Mouse (Mus musculus) intestine, embryonic 15.5 days (tissue): ENCODE data around the gene Stxbp6. TPM values are rescaled to one million over a fixed set of nuclear protein-coding genes. Genes with fewer than 3 reads are reported as not detected.
A peak's percentile ranks its signal among the peaks of the same experiment; 100 is the strongest.

Experiments
- ATAC-seq: fragments of 200-750 bp; cut with Nextera tagmentation; 2 replicates; pipeline ENCODE4 v1.8.0; 2017; ENCODE audit warnings: moderate TSS enrichment, moderate library complexity
- H3K27ac ChIP-seq: fragments of 300-500 bp; sonication (generic); 2 replicates; pipeline ENCODE4 v1.5.1; 2015; ENCODE audit warnings: mild to moderate bottlenecking, inconsistent platforms
- H3K27me3 ChIP-seq: fragments of 300-500 bp; sonication (generic); replicated peaks from 2 replicates; pipeline ENCODE4 v1.6.1; 2015; ENCODE audit warnings: inconsistent platforms
- H3K36me3 ChIP-seq: fragments of 300-500 bp; sonication (generic); 2 replicates; pipeline ENCODE4 v1.6.1; 2015; ENCODE audit warnings: inconsistent platforms
- H3K4me1 ChIP-seq: fragments of 300-500 bp; sonication (generic); replicated peaks from 2 replicates; pipeline ENCODE4 v1.6.1; 2015; ENCODE audit warnings: inconsistent platforms
- H3K4me2 ChIP-seq: fragments of 300-500 bp; sonication (generic); replicated peaks from 2 replicates; pipeline ENCODE4 v1.6.1; 2015; ENCODE audit warnings: mild to moderate bottlenecking, inconsistent platforms
- H3K4me3 ChIP-seq: fragments of 300-500 bp; sonication (generic); replicated peaks from 2 replicates; pipeline ENCODE4 v1.5.1; 2015; ENCODE audit warnings: inconsistent platforms
- H3K9ac ChIP-seq: fragments of 300-500 bp; sonication (generic); 2 replicates; pipeline ENCODE4 v1.6.1; 2015; ENCODE audit warnings: inconsistent platforms
- H3K9me3 ChIP-seq: fragments of 300-500 bp; sonication (generic); 2 replicates; pipeline ENCODE4 v1.6.1; 2016; ENCODE audit warnings: inconsistent platforms
- WGBS: fragments of 180-500 bp; shearing (Covaris S2); methylation state at CpG from one replicate; pipeline ENCODE4 v1.1.7; 2015; 5-methylcytosine and 5-hydroxymethylcytosine counted together
- polyA plus RNA-seq: library from polyadenylated mRNA; unstranded; fragments of >200 nt; fragmentation: Nextera tagmentation; extraction: Ambion mirVana; gene quantifications from 2 replicates; pipeline ENCODE4 v1.2.1, GENCODE M21; 2015

The Stxbp6 gene
- polyA plus RNA-seq, 1 experiment from 2014 or later, result 18.8 TPM

GRCm38 (mm10) chr12:45073331-45074041, 1.0 kb downstream of the Stxbp6 start:
- Histone ChIP-seq H3K9ac (peak overlapping the region; percentile 82), H3K4me3 (peak overlapping the region; percentile 82), H3K36me3 (no peaks in the 10 kb centered on the region), H3K9me3 (no peaks in the 10 kb centered on the region), H3K27me3 (no peaks in the 10 kb centered on the region), H3K27ac (peak overlapping the region; percentile 88), H3K4me2 (peak overlapping the region; percentile 98), H3K4me1 (peaks cover 9% of the 10 kb centered on the region; the same call in 1 of the 2 replicates)
- ATAC-seq, result peak; percentile 26
- 1% methylated on average over 28 of the region's 28 CpGs for WGBS

GRCm38 (mm10) chr12:45072185-45072584, 2.3 kb downstream of the Stxbp6 start:
- no peak overlapping the region for H3K4me3 ChIP-seq
- ATAC-seq, result no peak
- H3K9me3 ChIP-seq, result no peaks in the 10 kb centered on the region
- peaks cover 16% of the 10 kb centered on the region for H3K4me1 ChIP-seq
- no peak overlapping the region for H3K4me2 ChIP-seq
- H3K27me3 ChIP-seq, result no peaks in the 10 kb centered on the region
- H3K9ac ChIP-seq, result no peak overlapping the region
- no peak overlapping the region for H3K27ac ChIP-seq
- H3K36me3 ChIP-seq, result no peaks in the 10 kb centered on the region
- 67% methylated on average over 3 of the region's 3 CpGs for WGBS

- WGBS, result 32% methylated on average over 9 of the region's 9 CpGs
- Histone ChIP-seq H3K4me2 (peak overlapping the region; percentile 38; the same call in 1 of the 2 replicates), H3K27me3 (no peaks in the 10 kb centered on the region), H3K9ac (no peak overlapping the region), H3K27ac (0 out of 2 replicates have a peak overlapping the region, but pooled peaks have one; percentile 13), H3K4me3 (no peak overlapping the region), H3K9me3 (no peaks in the 10 kb centered on the region), H3K36me3 (no peaks in the 10 kb centered on the region), H3K4me1 (peaks cover 15% of the 10 kb centered on the region)
- peak; percentile 73 for ATAC-seq
Observed at GRCm38 (mm10) chr12:45070186-45070585, 4.3 kb downstream of the Stxbp6 start.

GRCm38 (mm10) chr12:45068145-45068754, 6.3 kb downstream of the Stxbp6 start:
- H3K27me3 ChIP-seq, result no peaks in the 10 kb centered on the region
- 70% methylated on average over 6 of the region's 6 CpGs for WGBS
- H3K4me2 ChIP-seq, result no peak overlapping the region
- no peaks in the 10 kb centered on the region for H3K36me3 ChIP-seq
- no peak overlapping the region for H3K4me3 ChIP-seq
- no peak overlapping the region for H3K9ac ChIP-seq
- peaks cover 9% of the 10 kb centered on the region for H3K4me1 ChIP-seq
- no peaks in the 10 kb centered on the region for H3K9me3 ChIP-seq
- ATAC-seq, result no peak
- H3K27ac ChIP-seq, result no peak overlapping the region

- Histone ChIP-seq H3K4me2 (peak overlapping the region; percentile 35), H3K9me3 (no peaks in the 10 kb centered on the region), H3K4me3 (no peak overlapping the region), H3K27me3 (no peaks in the 10 kb centered on the region), H3K27ac (peak overlapping the region; percentile 4; the same call in 1 of the 2 replicates), H3K36me3 (no peaks in the 10 kb centered on the region), H3K4me1 (peaks cover 9% of the 10 kb centered on the region), H3K9ac (no peak overlapping the region)
- 19% methylated on average over 3 of the region's 3 CpGs for WGBS
- ATAC-seq, result no peak
Observed at GRCm38 (mm10) chr12:45067686-45068085, 6.8 kb downstream of the Stxbp6 start.

- H3K4me3 ChIP-seq, result no peak overlapping the region
- no peaks in the 10 kb centered on the region for H3K36me3 ChIP-seq
- H3K27ac ChIP-seq, result peak overlapping the region; percentile 4; the same call in 1 of the 2 replicates
- H3K4me2 ChIP-seq, result peak overlapping the region; percentile 35
- no peaks in the 10 kb centered on the region for H3K27me3 ChIP-seq
- H3K9me3 ChIP-seq, result no peaks in the 10 kb centered on the region
- H3K9ac ChIP-seq, result no peak overlapping the region
- 18% methylated on average over 11 of the region's 11 CpGs for WGBS
- peaks cover 9% of the 10 kb centered on the region for H3K4me1 ChIP-seq
- peak; percentile 34; the same call in 1 of the 2 replicates for ATAC-seq
Observed at GRCm38 (mm10) chr12:45067047-45067685, 7.3 kb downstream of the Stxbp6 start.

GRCm38 (mm10) chr12:45063606-45064005, 10.9 kb downstream of the Stxbp6 start:
- 77% methylated on average over 5 of the region's 5 CpGs for WGBS
- Histone ChIP-seq H3K27ac (no peak overlapping the region), H3K27me3 (no peaks in the 10 kb centered on the region), H3K9me3 (no peaks in the 10 kb centered on the region), H3K36me3 (no peaks in the 10 kb centered on the region), H3K4me1 (peaks cover 13% of the 10 kb centered on the region), H3K9ac (no peak overlapping the region), H3K4me3 (no peak overlapping the region), H3K4me2 (no peak overlapping the region)
- ATAC-seq, result no peak

GRCm38 (mm10) chr12:45061336-45061735, 13.2 kb downstream of the Stxbp6 start:
- no peak overlapping the region for H3K27ac ChIP-seq
- H3K4me3 ChIP-seq, result no peak overlapping the region
- no peaks in the 10 kb centered on the region for H3K27me3 ChIP-seq
- no peak overlapping the region for H3K9ac ChIP-seq
- 0 out of 2 replicates have a peak, but pooled peaks cover 5% of the 10 kb centered on the region for H3K4me1 ChIP-seq
- H3K4me2 ChIP-seq, result no peak overlapping the region
- H3K9me3 ChIP-seq, result no peaks in the 10 kb centered on the region
- WGBS, result 28% methylated on average over 5 of the region's 5 CpGs
- peak; percentile 87 for ATAC-seq
- H3K36me3 ChIP-seq, result no peaks in the 10 kb centered on the region

- no peaks in the 10 kb centered on the region for H3K27me3 ChIP-seq
- H3K4me1 ChIP-seq, result 0 out of 2 replicates have a peak, but pooled peaks cover 5% of the 10 kb centered on the region
- peak; percentile 70 for ATAC-seq
- H3K9me3 ChIP-seq, result no peaks in the 10 kb centered on the region
- H3K4me2 ChIP-seq, result no peak overlapping the region
- H3K27ac ChIP-seq, result no peak overlapping the region
- no peak overlapping the region for H3K9ac ChIP-seq
- no peaks in the 10 kb centered on the region for H3K36me3 ChIP-seq
- no peak overlapping the region for H3K4me3 ChIP-seq
- WGBS, result 65% methylated on average over 6 of the region's 6 CpGs
Observed at GRCm38 (mm10) chr12:45060804-45061203, 13.7 kb downstream of the Stxbp6 start.

- no peak overlapping the region for H3K4me3 ChIP-seq
- no peaks in the 10 kb centered on the region for H3K36me3 ChIP-seq
- H3K27me3 ChIP-seq, result no peaks in the 10 kb centered on the region
- no peak overlapping the region for H3K27ac ChIP-seq
- 81% methylated on average over 3 of the region's 3 CpGs for WGBS
- ATAC-seq, result no peak
- H3K9me3 ChIP-seq, result no peaks in the 10 kb centered on the region
- no peak overlapping the region for H3K9ac ChIP-seq
- 0 out of 2 replicates have a peak, but pooled peaks cover 5% of the 10 kb centered on the region for H3K4me1 ChIP-seq
- H3K4me2 ChIP-seq, result no peak overlapping the region
Observed at GRCm38 (mm10) chr12:45058007-45058406, 16.5 kb downstream of the Stxbp6 start.

- ATAC-seq, result no peak
Observed at GRCm38 (mm10) chr12:45056372-45056771, 18.1 kb downstream of the Stxbp6 start.

GRCm38 (mm10) chr12:45053319-45053718, 21.2 kb downstream of the Stxbp6 start:
- H3K4me1 ChIP-seq, result no peaks in the 10 kb centered on the region
- H3K27me3 ChIP-seq, result no peaks in the 10 kb centered on the region
- H3K4me2 ChIP-seq, result no peak overlapping the region
- H3K9me3 ChIP-seq, result no peaks in the 10 kb centered on the region
- H3K9ac ChIP-seq, result no peak overlapping the region
- H3K4me3 ChIP-seq, result no peak overlapping the region
- H3K27ac ChIP-seq, result no peak overlapping the region
- ATAC-seq, result no peak
- no peaks in the 10 kb centered on the region for H3K36me3 ChIP-seq
- WGBS, result 79% methylated on average over 5 of the region's 5 CpGs

More at GRCm38 (mm10) chr12:45056372-45056771, 18.1 kb downstream of the Stxbp6 start:
- H3K9ac ChIP-seq, result no peak overlapping the region
- H3K9me3 ChIP-seq, result no peaks in the 10 kb centered on the region
- 0 out of 2 replicates have a peak, but pooled peaks cover 5% of the 10 kb centered on the region for H3K4me1 ChIP-seq
- H3K4me2 ChIP-seq, result no peak overlapping the region
- H3K27ac ChIP-seq, result no peak overlapping the region
- H3K27me3 ChIP-seq, result no peaks in the 10 kb centered on the region
- WGBS, result 83% methylated on average over 3 of the region's 3 CpGs
- H3K36me3 ChIP-seq, result no peaks in the 10 kb centered on the region
- no peak overlapping the region for H3K4me3 ChIP-seq
